Mouse (Mus musculus) neural tube, postnatal 0 days (tissue): ENCODE data around the gene Gm20741. TPM values are rescaled to one million over a fixed set of nuclear protein-coding genes. Genes with fewer than 3 reads are reported as not detected.

Source experiments
- polyA plus RNA-seq: library from polyadenylated mRNA; unstranded; fragments of >200 nt; fragmentation: Nextera tagmentation; extraction: Ambion mirVana; gene quantifications from 2 replicates; pipeline ENCODE4 v1.2.1, GENCODE M21; 2015

Gm20741 gene
- not detected in 2 replicates for polyA plus RNA-seq

DNA sequence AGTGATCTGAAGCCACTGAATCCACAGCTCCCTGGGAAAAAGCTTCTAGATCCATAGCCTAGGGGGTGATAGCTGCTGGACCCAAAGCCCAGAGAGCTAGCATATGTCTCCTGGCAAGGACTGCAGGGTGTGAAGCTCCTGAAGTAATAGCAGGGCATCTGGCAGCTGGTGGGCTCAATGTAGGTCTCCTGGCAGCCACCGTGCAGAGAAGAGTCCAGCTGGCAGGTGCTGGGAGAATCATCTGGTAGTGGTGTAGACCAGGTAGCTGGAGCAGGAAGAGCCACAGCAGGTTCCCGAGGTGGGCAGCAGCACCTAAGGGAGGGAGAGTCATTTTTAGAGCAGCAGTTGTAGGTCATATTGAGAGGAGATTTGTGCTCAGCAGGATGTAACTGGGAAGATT lies at the start of gene Gm20741:
TSS of gene Gm20741 (minus strand) at position 394 of the 400 bp plus-strand sequence.

DNA sequence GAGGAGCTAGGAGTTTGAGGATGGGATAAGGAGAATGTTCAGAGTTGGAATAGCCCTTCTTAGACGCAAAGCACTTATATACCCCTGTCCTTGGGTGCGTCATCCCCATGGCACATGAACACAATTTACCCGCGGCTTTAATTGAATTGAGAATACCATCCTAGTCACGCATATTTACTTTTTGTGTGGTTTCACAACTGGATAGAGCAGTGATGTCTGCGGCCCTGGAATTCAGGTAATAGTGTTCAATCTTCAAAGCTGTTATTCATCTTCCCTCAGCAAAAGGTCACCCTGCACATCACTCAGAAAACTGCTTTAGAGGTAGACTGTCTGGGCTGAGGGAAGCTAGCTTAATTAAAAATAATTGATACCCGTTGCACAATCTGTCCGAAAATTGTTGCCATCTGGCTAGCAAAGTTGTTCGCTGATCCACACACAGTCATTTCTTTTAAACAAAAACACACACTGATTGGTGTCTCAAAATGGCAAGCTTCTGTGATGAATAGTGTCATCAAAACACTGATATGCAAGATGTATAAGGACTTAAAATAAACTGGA lies 14.2 kb upstream of the Gm20741 start, which contains the start of gene Krtap14:
TSS of gene Krtap14 (minus strand) at position 51 of the 558 bp plus-strand sequence.

DNA sequence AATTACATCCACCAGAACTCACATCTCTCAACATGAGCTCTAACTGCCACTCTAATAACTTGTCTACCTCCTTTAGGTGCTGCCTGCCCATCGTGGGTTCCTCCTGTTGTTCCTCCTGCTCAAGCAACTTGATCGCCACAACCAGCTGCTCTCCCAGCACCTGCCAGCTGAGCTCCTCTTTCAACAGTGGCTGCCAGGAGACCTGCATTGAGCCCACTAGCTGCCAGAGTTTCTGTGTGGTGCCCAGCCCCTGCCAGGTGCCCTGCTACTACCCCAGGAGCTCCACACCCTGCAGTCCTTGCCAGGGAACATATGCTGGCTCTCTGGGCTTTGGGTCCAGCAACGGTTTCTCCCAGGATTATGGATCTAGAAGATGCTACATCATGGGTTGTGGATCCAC lies 8.0 kb upstream of the Gm20741 start, which contains the start of gene Krtap15:
TSS of gene Krtap15 (plus strand) at position 150 of the 400 bp plus-strand sequence.

DNA sequence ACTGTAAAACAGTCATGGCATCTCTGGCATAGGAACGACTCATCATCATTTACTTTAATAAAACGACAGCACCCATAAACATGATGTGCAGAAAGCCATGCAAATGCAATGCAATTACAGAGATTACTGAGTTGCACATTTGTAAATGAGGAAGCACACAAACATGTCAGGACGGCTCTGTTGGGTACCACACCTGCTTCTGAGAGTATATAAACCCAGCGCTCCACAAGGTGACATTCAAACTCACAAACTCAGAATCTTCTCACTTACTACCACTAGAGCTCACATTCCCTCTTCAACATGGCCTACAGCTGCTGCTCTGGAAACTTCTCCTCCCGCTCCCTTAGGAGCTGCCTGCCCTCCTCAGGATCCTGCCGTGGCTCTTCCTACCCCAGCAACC lies 34.4 kb downstream of the Gm20741 start, which contains the start of gene Gm5965:
TSS of gene Gm5965 (plus strand) at position 301 of the 400 bp plus-strand sequence.

DNA sequence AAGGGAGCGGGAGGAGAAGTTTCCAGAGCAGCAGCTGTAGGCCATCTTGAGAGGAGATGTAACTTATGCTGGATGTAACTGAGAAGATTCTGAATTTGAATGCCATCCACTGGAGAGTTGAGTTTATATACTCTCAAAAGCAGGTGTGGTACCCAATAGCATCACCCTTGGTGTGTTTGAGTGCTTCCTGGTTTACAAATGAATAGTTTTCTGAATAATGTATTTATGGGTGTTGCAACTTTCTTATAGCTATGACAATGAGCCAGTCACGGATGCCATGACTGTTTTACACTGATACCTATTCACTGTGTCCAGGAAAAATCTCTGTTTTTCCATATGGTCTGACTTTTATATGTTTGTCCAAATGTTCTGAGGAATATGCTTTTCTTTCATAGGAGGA lies 37.9 kb downstream of the Gm20741 start, which contains the start of gene 2310057N15Rik:
TSS of gene 2310057N15Rik (minus strand) at position 101 of the 400 bp plus-strand sequence.

Other genes with a start within 250 kb of the Gm20741 start
- gene Cldn8, start 249.0 kb downstream of the Gm20741 start, polyA plus RNA-seq: 0.06 TPM in 1 of 2 replicates, not detected in the other
- gene Krtap24-1, start 199.9 kb downstream of the Gm20741 start, polyA plus RNA-seq: not detected in 2 replicates
- not detected in 2 replicates for gene 2310079G19Rik, start 184.6 kb downstream of the Gm20741 start, polyA plus RNA-seq
- gene Krtap26-1, start 164.4 kb downstream of the Gm20741 start, polyA plus RNA-seq: not detected in 2 replicates
- gene Krtap27-1, start 140.5 kb downstream of the Gm20741 start, polyA plus RNA-seq: not detected in 2 replicates
- gene 2310061N02Rik, start 104.3 kb downstream of the Gm20741 start, polyA plus RNA-seq: not detected in 2 replicates
- not detected in 2 replicates for gene Krtap13-1, start 83.4 kb downstream of the Gm20741 start, polyA plus RNA-seq
- gene Krtap13, start 60.6 kb downstream of the Gm20741 start, polyA plus RNA-seq: not detected in 2 replicates
- gene 2310034C09Rik, start 53.4 kb downstream of the Gm20741 start, polyA plus RNA-seq: not detected in 2 replicates
- not detected in 2 replicates for gene 2310057N15Rik, start 38.0 kb downstream of the Gm20741 start, polyA plus RNA-seq
- gene Gm5965, start 34.3 kb downstream of the Gm20741 start, polyA plus RNA-seq: not detected in 2 replicates
- not detected in 2 replicates for gene Krtap15, start 8.0 kb upstream of the Gm20741 start, polyA plus RNA-seq
- not detected in 2 replicates for gene Krtap14, start 13.9 kb upstream of the Gm20741 start, polyA plus RNA-seq
- not detected in 2 replicates for gene Krtap19-1, start 57.2 kb upstream of the Gm20741 start, polyA plus RNA-seq
- gene Krtap19-2, start 62.0 kb upstream of the Gm20741 start, polyA plus RNA-seq: not detected in 2 replicates
- gene Krtap19-3, start 65.8 kb upstream of the Gm20741 start, polyA plus RNA-seq: not detected in 2 replicates
- gene Krtap19-4, start 72.9 kb upstream of the Gm20741 start, polyA plus RNA-seq: not detected in 2 replicates
- gene Krtap19-5, start 84.2 kb upstream of the Gm20741 start, polyA plus RNA-seq: not detected in 2 replicates
- not detected in 2 replicates for gene Krtap19-9b, start 120.0 kb upstream of the Gm20741 start, polyA plus RNA-seq
- gene Krtap16-3, start 150.7 kb upstream of the Gm20741 start, polyA plus RNA-seq: not detected in 2 replicates
- not detected in 2 replicates for gene Krtap22-2, start 198.5 kb upstream of the Gm20741 start, polyA plus RNA-seq
- gene Gm10229, start 203.1 kb upstream of the Gm20741 start, polyA plus RNA-seq: not detected in 2 replicates
- not detected in 2 replicates for gene Krtap6-1, start 219.5 kb upstream of the Gm20741 start, polyA plus RNA-seq
- not detected in 2 replicates for gene Gm10228, start 229.3 kb upstream of the Gm20741 start, polyA plus RNA-seq
- not detected in 2 replicates for gene Krtap6-5, start 235.7 kb upstream of the Gm20741 start, polyA plus RNA-seq